Mouse (Mus musculus): ENCODE data around the gene Gnb5. TPM values are rescaled to one million over a fixed set of nuclear protein-coding genes. Genes with fewer than 3 reads are reported as not detected.

The Gnb5 gene
- 3.5 and 3.9 TPM in 2 replicates for polyA plus RNA-seq (2016; fragmentation: Nextera tagmentation; extraction: Ambion mirVana)

DNA sequence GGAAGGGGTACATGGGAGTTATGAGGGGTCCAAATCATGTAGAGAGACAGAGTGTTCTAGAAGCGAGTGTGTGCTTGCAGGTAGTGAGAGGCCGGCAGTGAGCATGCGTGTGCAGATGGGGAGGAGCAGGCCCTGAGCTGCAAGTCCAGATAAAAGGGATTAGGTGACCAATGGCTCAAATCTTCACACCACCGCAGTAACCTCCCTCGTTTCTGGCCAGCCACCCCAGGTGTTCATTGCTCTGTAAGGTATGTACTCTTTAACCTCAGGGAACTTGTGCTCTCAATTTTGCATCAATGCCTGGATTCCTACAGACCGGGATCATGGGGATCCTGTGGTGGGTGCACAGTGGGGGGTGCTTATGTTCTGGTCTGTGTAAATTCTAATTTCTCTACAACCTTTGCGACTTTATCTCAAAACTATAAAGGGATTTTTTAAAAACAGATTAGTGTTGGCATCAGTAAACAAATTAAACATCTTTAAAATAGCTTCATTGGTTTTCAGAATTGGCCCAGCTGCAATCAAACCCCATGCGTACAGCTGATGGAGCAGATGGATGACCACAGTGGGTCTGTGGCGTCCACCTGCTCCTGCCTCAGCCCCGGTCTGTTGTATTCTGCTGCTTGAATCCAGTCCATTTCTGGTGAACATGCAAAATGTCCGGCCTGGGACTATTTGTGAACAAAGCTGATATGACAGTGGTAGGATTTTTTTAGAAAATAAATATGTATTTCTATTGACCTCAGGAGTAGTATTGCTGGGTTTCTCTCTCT is at the start of gene Gnb5:
TSS of gene Gnb5 (plus strand) at position 163 of the 773 bp plus-strand sequence.
- Histone ChIP-seq H3K27ac (no peak within 1 kb of the TSS), H3K9me3 (replicated peaks) (no peaks in the 10 kb centered on the region), H3K9ac (no peak within 1 kb of the TSS), H3K4me3 (no peak within 1 kb of the TSS), H3K36me3 (no peaks in the 10 kb centered on the region), H3K27me3 (replicated peaks) (peaks cover 8% of the 10 kb centered on the region; the same call in 1 of the 2 replicates), H3K4me1 (peaks cover 6% of the 10 kb centered on the region), H3K4me2 (no peak within 1 kb of the TSS)
- 69% methylated on average over 11 of the region's 11 CpGs for WGBS (ENCODE audit: insufficient replicate concordance)
- ATAC-seq, result no peak

DNA sequence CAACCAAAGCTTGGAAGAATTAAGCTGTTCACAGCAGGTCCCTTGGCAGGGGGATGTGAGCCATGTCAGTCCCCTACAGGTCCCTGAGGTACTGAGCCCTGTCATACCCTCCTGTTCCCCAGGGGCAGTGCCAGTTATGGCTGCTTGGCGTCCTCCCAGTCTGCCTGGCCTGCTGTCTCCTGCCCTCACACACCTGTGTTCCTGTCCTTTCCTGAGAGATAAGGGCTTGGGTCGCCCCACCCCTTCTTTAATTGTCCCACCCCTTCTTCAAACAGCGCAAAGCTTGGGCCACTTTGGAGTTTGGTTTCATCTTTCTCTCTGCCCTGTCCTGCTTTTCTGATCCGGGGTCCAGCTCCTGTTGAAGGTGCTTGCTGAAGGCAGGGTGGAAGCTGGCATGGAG is 47.3 kb upstream of the Gnb5 start:
- Histone ChIP-seq H3K4me3 (no peak overlapping the region), H3K9me3 (replicated peaks) (no peaks in the 10 kb centered on the region), H3K27me3 (replicated peaks) (no peaks in the 10 kb centered on the region; the same call in 1 of the 2 replicates), H3K4me2 (no peak overlapping the region), H3K9ac (no peak overlapping the region), H3K36me3 (no peaks in the 10 kb centered on the region), H3K4me1 (peaks cover 34% of the 10 kb centered on the region), H3K27ac (no peak overlapping the region)
- ATAC-seq, result no peak
- 49% methylated on average over 4 of the region's 4 CpGs for whole genome bisulfite sequencing (ENCODE audit: insufficient replicate concordance)

DNA sequence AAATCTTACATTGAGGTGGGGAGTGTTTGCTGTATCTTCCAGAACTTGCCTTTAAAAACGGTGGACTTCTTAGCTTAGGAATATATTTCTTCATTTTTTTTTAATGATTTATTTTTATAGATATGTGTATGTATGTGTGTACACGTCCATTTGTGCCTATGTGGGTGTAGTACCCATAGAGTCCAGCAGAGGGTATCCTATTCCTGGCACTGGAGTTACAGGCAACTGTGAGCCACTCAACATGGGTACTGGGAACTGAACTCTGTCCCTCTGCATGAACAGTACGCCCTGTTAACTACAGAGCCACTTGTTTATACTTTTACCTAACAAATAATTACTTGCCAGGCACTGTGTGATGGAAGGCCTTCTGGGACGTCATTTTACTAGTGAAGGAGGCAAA is 46.4 kb upstream of the Gnb5 start:
- Histone ChIP-seq H3K4me3 (no peak overlapping the region), H3K9me3 (replicated peaks) (no peaks in the 10 kb centered on the region), H3K4me2 (no peak overlapping the region), H3K27me3 (replicated peaks) (no peaks in the 10 kb centered on the region), H3K4me1 (peaks cover 35% of the 10 kb centered on the region), H3K36me3 (no peaks in the 10 kb centered on the region), H3K27ac (no peak overlapping the region), H3K9ac (no peak overlapping the region)
- WGBS (ENCODE audit: insufficient replicate concordance), result 67% methylated on average over 4 of the region's 4 CpGs
- no peak for ATAC-seq

DNA sequence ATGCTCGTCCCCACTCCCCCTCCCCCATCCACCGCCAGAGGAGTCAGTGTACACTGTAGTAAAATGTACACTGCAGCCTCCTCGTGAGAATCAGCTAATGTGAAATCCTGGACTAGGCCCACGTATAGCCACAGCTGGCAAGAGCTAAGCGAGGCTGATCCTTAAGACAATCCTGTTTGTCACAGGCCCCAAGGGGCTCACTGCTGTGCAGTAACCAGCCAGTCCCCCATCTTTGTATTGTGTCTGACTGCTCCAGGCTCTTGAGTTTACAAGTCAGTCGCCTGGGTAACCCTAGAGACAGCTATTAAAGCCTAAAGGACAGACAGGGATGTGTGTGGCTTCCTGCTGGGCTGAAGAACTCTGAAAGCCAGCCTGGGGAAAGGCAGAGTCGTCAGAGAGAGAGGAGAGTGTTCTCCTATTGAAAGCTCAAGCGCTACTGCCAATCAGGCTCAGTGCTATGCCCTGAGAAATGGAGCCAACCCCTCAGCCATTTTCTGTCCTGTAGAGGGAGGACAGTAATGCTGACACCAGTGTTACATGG is 44.7 kb upstream of the Gnb5 start:
- Histone ChIP-seq H3K4me1 (peaks cover 29% of the 10 kb centered on the region), H3K27ac (no peak overlapping the region), H3K9ac (no peak overlapping the region), H3K27me3 (replicated peaks) (no peaks in the 10 kb centered on the region), H3K36me3 (no peaks in the 10 kb centered on the region), H3K9me3 (replicated peaks) (no peaks in the 10 kb centered on the region), H3K4me2 (no peak overlapping the region), H3K4me3 (no peak overlapping the region)
- ATAC-seq, result no peak
- 36% methylated on average over 8 of the region's 8 CpGs for WGBS (ENCODE audit: insufficient replicate concordance)

DNA sequence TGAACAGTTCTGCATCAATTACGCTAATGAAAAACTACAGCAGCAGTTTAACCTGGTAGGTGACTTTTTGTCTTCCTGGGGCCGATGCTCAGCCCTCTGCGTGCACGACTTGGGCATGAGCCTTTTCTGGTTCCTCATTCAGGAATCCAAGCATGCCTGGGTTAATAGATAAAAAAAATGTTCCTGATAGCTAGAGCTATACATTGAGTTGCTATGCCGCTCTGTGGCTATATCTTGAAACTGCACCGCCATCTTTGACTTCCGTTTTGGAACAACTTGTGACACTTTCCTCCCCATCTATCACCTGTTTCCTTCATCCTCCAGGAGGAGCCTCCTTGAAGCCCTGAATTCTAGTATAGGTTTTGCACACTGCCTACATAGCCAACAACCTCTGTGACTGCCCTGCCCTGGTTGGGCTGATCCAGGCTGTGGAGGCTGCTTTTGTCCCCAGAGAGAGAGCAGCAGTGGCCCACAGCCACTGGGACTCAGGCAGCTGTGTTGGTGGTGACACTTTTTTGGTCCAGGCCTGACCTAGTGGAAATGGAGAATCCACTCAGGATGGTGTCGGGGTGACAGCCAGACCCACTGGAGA is 43.8 kb upstream of the Gnb5 start:
- Histone ChIP-seq H3K27me3 (replicated peaks) (no peaks in the 10 kb centered on the region), H3K9ac (no peak overlapping the region), H3K9me3 (replicated peaks) (no peaks in the 10 kb centered on the region), H3K4me3 (no peak overlapping the region), H3K4me1 (peaks cover 26% of the 10 kb centered on the region), H3K4me2 (peak overlapping the region; percentile 17), H3K27ac (no peak overlapping the region; the same call in 1 of the 2 replicates), H3K36me3 (no peaks in the 10 kb centered on the region)
- 24% methylated on average over 8 of the region's 8 CpGs for WGBS (ENCODE audit: insufficient replicate concordance)
- ATAC-seq, result 0 out of 2 replicates have a peak, but pooled peaks have one; percentile 41

DNA sequence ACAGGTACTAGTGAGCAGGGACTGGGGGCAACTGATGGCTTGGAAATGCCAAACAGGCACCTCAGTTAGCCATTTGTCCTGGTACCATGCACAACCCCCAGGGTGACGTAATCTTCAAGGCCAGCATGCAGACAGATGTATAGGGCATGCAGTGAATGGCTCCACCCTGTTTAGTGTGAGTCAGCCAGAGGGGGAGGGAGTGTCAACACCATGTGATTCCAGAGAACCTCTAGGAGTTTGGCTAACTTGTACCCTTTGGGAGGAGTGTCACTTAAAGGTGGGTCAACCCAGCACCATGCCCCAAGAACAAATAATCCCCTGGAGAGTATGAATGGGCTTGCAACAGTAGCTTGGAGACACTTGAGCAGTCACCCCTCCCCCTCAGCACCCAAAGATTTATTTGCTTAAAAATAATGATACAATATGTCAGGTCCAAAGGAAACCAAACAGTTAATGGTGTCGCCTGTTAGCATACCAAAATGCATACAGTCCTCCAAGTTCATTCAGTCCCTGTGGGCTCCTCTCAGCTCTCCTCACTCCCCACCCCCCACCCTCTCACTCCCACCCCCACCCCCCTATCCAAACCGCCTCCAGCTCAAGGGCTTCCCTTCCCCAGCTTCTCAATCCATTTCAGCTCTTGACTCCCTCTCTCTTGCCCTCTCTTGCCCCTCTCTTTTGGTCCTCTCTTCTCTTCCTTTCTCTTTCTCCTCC is 41.9 kb upstream of the Gnb5 start:
- H3K27ac ChIP-seq, result no peak overlapping the region
- peaks cover 26% of the 10 kb centered on the region for H3K4me1 ChIP-seq
- H3K4me2 ChIP-seq, result no peak overlapping the region
- 34% methylated on average over 3 of the region's 3 CpGs for WGBS (ENCODE audit: insufficient replicate concordance)
- H3K4me3 ChIP-seq, result no peak overlapping the region
- no peak overlapping the region for H3K9ac ChIP-seq
- peak; percentile 71 for ATAC-seq
- H3K9me3 ChIP-seq (replicated peaks), result no peaks in the 10 kb centered on the region
- no peaks in the 10 kb centered on the region for H3K27me3 ChIP-seq (replicated peaks)
- H3K36me3 ChIP-seq, result no peaks in the 10 kb centered on the region

DNA sequence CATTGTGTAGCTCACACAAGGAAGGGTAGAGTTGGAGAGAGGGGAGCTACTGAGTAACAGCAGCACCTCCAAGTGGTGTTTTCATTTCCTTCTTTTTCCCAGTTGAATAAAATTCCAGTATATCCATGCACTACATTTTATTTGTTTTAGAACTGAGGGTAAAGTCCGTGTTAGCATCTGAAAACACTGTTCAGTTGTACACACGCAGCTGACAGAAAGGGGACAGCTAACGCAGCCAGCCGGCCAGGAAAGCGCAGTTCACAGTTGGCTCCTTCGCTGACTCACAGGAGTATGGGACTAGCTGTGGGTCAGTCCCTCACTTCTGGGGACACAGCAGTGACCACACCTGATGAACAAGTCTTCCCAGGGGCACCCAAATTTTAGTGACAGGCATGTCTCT is 38.9 kb upstream of the Gnb5 start:
- H3K4me1 ChIP-seq, result peaks cover 16% of the 10 kb centered on the region
- H3K27me3 ChIP-seq (replicated peaks), result no peaks in the 10 kb centered on the region
- no peak overlapping the region for H3K4me3 ChIP-seq
- no peak overlapping the region for H3K27ac ChIP-seq
- ATAC-seq, result no peak
- H3K4me2 ChIP-seq, result no peak overlapping the region
- H3K9me3 ChIP-seq (replicated peaks), result no peaks in the 10 kb centered on the region
- H3K9ac ChIP-seq, result no peak overlapping the region
- WGBS (ENCODE audit: insufficient replicate concordance), result 64% methylated on average over 6 of the region's 6 CpGs
- H3K36me3 ChIP-seq, result no peaks in the 10 kb centered on the region

DNA sequence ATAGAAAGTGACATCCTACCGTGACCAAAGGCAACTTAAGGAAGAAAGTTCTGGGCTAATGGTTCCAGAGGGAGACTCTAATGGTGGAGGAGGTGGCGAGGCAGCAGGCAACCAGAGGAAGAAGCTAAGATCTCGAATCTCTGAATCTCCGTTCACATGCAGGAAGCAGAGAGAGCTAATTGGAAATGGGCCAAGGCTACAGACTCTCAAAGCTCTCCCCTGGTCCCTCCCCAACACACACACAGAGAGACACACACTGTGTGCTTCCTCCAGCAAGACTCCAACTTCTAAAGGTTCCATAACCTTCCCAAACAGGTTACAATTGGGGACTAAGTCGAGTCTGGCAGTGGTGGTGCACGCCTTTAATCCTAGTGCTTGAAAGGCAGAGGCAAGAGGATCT is 35.7 kb upstream of the Gnb5 start:
- H3K4me3 ChIP-seq, result no peak overlapping the region
- 49% methylated on average over 6 of the region's 6 CpGs for WGBS (ENCODE audit: insufficient replicate concordance)
- no peak for ATAC-seq

DNA sequence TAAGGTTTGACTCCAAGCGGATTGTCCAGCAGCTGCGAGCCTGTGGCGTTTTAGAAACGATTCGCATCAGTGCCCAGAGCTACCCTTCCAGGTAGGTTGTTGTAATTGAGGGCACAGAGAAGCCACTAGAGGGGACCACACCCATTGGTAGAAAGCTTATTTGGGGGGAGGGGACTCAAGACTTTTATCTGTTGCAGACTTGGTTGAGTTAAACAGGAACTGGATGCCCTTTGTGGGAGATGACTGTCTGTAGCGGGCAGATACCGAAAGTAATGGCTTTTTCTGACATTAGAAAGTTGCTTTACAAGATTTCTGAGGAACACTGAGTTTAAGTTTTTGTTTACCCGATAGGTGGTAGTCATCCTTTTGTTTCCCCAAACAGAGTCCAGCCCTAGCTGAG is 34.5 kb upstream of the Gnb5 start:
- no peak overlapping the region for H3K27ac ChIP-seq
- no peaks in the 10 kb centered on the region for H3K27me3 ChIP-seq (replicated peaks)
- no peak overlapping the region for H3K4me3 ChIP-seq
- no peak for ATAC-seq
- no peak overlapping the region for H3K4me2 ChIP-seq
- WGBS (ENCODE audit: insufficient replicate concordance), result 65% methylated on average over 8 of the region's 8 CpGs
- 0 out of 2 replicates have a peak, but pooled peaks cover 4% of the 10 kb centered on the region for H3K4me1 ChIP-seq
- no peaks in the 10 kb centered on the region for H3K36me3 ChIP-seq
- no peak overlapping the region for H3K9ac ChIP-seq
- H3K9me3 ChIP-seq (replicated peaks), result no peaks in the 10 kb centered on the region

More for the DNA sequence above, 35.7 kb upstream of the Gnb5 start:
- Histone ChIP-seq H3K4me2 (no peak overlapping the region), H3K4me1 (0 out of 2 replicates have a peak, but pooled peaks cover 4% of the 10 kb centered on the region), H3K36me3 (no peaks in the 10 kb centered on the region), H3K9me3 (replicated peaks) (no peaks in the 10 kb centered on the region), H3K27ac (no peak overlapping the region), H3K27me3 (replicated peaks) (no peaks in the 10 kb centered on the region), H3K9ac (no peak overlapping the region)

DNA sequence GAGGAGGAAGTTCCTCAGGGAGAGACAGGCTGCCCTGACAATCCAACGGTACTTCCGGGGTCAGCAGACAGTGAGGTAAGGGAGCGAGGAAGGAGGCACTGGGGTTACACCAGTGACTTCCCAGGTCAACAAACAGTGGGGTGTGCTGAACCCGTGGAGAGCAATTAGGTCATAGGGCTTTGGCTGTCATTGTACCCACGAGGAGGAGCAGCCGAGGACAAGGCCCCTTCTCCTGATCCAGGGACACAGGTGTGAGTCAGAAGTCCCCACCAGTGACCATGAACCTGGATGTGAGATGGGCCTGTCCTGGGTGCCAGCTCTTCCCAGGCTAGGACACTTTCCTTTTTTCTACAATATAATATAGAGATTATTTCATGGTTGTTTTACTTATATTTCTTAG is 32.4 kb upstream of the Gnb5 start:
- ATAC-seq, result no peak
- no peaks in the 10 kb centered on the region for H3K9me3 ChIP-seq (replicated peaks)
- no peak overlapping the region for H3K4me3 ChIP-seq
- no peak overlapping the region for H3K4me2 ChIP-seq
- WGBS (ENCODE audit: insufficient replicate concordance), result 62% methylated on average over 6 of the region's 6 CpGs
- 0 out of 2 replicates have a peak, but pooled peaks cover 4% of the 10 kb centered on the region for H3K4me1 ChIP-seq
- no peak overlapping the region for H3K9ac ChIP-seq
- no peaks in the 10 kb centered on the region for H3K27me3 ChIP-seq (replicated peaks)
- no peaks in the 10 kb centered on the region for H3K36me3 ChIP-seq
- H3K27ac ChIP-seq, result no peak overlapping the region

DNA sequence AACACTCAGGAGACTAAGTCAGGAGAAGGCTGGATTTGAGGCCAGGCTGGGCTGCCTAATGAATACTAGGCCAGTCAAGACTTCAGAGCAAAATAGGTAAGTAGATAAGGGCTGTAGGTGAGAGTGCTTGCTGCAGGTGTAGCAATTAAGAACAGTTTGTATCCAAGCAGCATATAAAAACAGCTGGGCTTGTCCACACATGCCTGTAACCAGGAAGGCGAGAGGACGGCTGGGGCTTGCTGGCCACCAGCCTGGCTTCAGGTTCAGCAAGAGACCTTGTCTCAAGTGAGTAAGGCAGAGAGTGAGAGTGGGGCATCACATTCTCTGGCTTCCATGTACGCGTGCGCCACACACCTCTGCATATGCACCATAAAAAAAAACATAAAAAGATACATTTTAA is 31.6 kb upstream of the Gnb5 start:
- ATAC-seq, result no peak
- Histone ChIP-seq H3K9me3 (replicated peaks) (no peaks in the 10 kb centered on the region), H3K9ac (no peak overlapping the region), H3K36me3 (no peaks in the 10 kb centered on the region), H3K4me2 (no peak overlapping the region), H3K27me3 (replicated peaks) (peaks cover 5% of the 10 kb centered on the region; the same call in 1 of the 2 replicates), H3K4me1 (0 out of 2 replicates have a peak, but pooled peaks cover 4% of the 10 kb centered on the region), H3K4me3 (no peak overlapping the region), H3K27ac (no peak overlapping the region)
- WGBS (ENCODE audit: insufficient replicate concordance), result 84% methylated on average over 5 of the region's 5 CpGs

DNA sequence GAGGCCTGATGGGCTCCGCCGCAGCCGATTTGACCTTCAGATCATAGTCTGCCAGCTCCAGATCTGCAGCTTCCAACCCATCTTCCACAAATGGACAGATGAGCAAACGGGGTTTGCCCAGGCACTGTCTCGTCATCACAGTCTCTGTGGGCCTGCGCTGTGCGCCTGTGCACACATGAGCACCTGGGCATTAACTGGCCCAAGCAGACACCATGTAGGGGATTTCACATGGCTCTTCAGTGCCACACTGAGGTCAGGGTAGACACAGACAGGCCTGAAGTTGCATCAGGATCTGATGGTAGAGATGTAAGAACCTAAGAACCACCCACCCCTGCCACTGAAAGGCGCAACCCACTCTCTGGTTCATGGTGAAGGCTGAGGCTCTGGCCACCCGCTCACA is 31.0 kb upstream of the Gnb5 start:
- no peak for ATAC-seq
- Histone ChIP-seq H3K9ac (no peak overlapping the region), H3K9me3 (replicated peaks) (no peaks in the 10 kb centered on the region), H3K4me1 (0 out of 2 replicates have a peak, but pooled peaks cover 4% of the 10 kb centered on the region), H3K4me2 (no peak overlapping the region), H3K36me3 (no peaks in the 10 kb centered on the region), H3K27ac (no peak overlapping the region), H3K4me3 (no peak overlapping the region), H3K27me3 (replicated peaks) (peaks cover 11% of the 10 kb centered on the region; the same call in 1 of the 2 replicates)
- WGBS (ENCODE audit: insufficient replicate concordance), result 84% methylated on average over 9 of the region's 9 CpGs

Measured in liver, embryonic 12.5 days (tissue).